Mouse (Mus musculus): ENCODE results near the gene Slc25a25. TPM values are rescaled to one million over a fixed set of nuclear protein-coding genes. Genes with fewer than 3 reads are reported as not detected.

Gene Slc25a25
- total and polyA plus RNA-seq, 3 experiments = 6.6 to 10.0 (median 9.8) TPM

DNA sequence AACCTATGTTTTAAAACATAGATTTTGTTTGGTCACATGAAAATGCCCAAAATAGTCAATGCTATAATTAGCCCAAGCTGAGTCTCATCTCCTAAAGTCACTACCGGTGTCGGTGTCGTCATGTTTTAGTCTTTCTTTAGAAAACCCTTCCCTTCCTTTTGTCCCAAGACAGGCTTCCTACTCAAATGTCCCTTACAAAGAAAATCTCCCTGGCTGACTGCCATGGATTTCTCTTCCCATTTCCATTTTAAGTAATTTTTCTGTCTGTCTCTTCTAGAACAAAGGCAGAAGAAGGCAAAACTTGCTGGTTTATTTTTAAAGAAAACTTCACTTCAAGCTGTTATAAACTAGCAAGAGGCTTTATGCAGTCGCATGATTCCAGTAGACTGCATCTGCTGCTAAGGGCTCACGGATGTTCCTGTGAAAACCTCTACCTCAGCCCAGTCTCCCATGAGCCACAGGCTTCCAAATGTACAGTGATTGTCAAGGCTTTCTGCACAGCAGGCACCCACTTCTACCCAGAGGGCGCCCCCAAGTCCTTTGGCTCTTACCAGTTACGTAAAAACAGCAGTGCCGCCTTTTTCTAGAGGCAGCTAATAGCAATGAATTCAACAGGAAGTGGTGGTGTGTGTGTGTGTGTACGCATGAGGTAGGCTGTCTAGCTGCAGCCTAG, 3.8 kb downstream of the Slc25a25 start:
- in situ Hi-C loops (cut with MboI; ENCODE audit: low pct_ligation_motif_present, low pct_unique_long_range_greater_than_20kb, low sequenced_read_pairs) (no loop called here), dilution Hi-C loops (cut with MboI; ENCODE audit: extremely low pct_ligation_motif_present, extremely low pct_unique_long_range_greater_than_20kb, low sequenced_read_pairs) (no loop called here)
- Histone ChIP-seq H3K9ac (ENCODE audit: insufficient read depth, low read depth) (peak overlapping the region; percentile 70), H3K36me3 (replicated peaks in 1 of 2; ENCODE audit: control insufficient read depth in 1 of 2, insufficient read depth in 1 of 2, low read length in 1 of 2) (peaks cover 3 to 29% of the 10 kb centered on the region in 2 experiments), H3K9me3 (replicated peaks; ENCODE audit: low read length) (peaks cover 7% of the 10 kb centered on the region), H3K27ac (ENCODE audit: insufficient read depth, low read depth) (peak overlapping the region; percentile 4; the same call in 1 of the 2 replicates), H3K79me2 (replicated peaks; ENCODE audit: control insufficient read depth, extremely low read depth, insufficient read depth, poor library complexity, severe bottlenecking) (peaks cover 14% of the 10 kb centered on the region), H3K4me1 (ENCODE audit: control insufficient read depth in 1 of 2, insufficient read depth in 2 of 2) (peaks cover 13 to 36% of the 10 kb centered on the region in 2 experiments), H3K4me3 (replicated peaks in 1 of 3; ENCODE audit: low read depth in 2 of 3, low read length in 2 of 3, poor library complexity in 1 of 3) (no peak overlapping the region), H3K27me3 (replicated peaks) (no peaks in the 10 kb centered on the region), H3K4me2 (ENCODE audit: insufficient read depth, low read depth, poor library complexity, severe bottlenecking) (peak overlapping the region; percentile 96)
- TF ChIP-seq PAX5 (IDR thresholded peaks at IDR 0.05; ENCODE audit: low read length) (no peak), RCOR1 (conservative IDR thresholded peaks at IDR 0.05; ENCODE audit: low read depth, low read length) (no peak), IRF4 (IDR thresholded peaks at IDR 0.05; ENCODE audit: low read depth, low read length) (no peak), MYC (IDR thresholded peaks at IDR 0.05; ENCODE audit: low read depth, low read length) (0 out of 2 replicates have a peak, but pooled peaks have one; percentile 28), BHLHE40 (IDR thresholded peaks at IDR 0.05; ENCODE audit: low read depth, low read length) (0 out of 2 replicates have a peak, but pooled peaks have one; percentile 25), HCFC1 (IDR thresholded peaks at IDR 0.05; ENCODE audit: low read depth, low read length) (0 out of 2 replicates have a peak, but pooled peaks have one; percentile 24), MXI1 (IDR thresholded peaks at IDR 0.05; ENCODE audit: low read depth, low read length) (peak; percentile 42; the same call in 1 of the 2 replicates), TCF12 (IDR thresholded peaks at IDR 0.05; ENCODE audit: low read depth, low read length) (0 out of 2 replicates have a peak, but pooled peaks have one; percentile 43), CTCF (conservative IDR thresholded peaks at IDR 0.05 in 1 of 2, IDR thresholded peaks at IDR 0.05 in 1 of 2; ENCODE audit: low read depth in 2 of 2, low read length in 2 of 2) (0 out of 4 replicates have a peak, but pooled peaks of 1 of the 2 experiments have one; percentile 4), GABPA (IDR thresholded peaks at IDR 0.05; ENCODE audit: insufficient replicate concordance, low read depth, low read length) (no peak), USF2 (conservative IDR thresholded peaks at IDR 0.05; ENCODE audit: low read depth, low read length) (no peak), MEF2A (IDR thresholded peaks at IDR 0.05; ENCODE audit: borderline replicate concordance, low read depth, low read length) (peak; percentile 91), MAZ (IDR thresholded peaks at IDR 0.05; ENCODE audit: low read depth, low read length) (0 out of 2 replicates have a peak, but pooled peaks have one; percentile 26), SIN3A (IDR thresholded peaks at IDR 0.05; ENCODE audit: low read length) (peak; percentile 37; the same call in 1 of the 2 replicates), KAT2A (IDR thresholded peaks at IDR 0.05; ENCODE audit: insufficient replicate concordance, low read length) (no peak), CHD1 (IDR thresholded peaks at IDR 0.05; ENCODE audit: low read depth, low read length) (no peak), TBP (conservative IDR thresholded peaks at IDR 0.05; ENCODE audit: low read depth, low read length) (no peak), MAX (IDR thresholded peaks at IDR 0.05; ENCODE audit: low read length) (0 out of 2 replicates have a peak, but pooled peaks have one; percentile 22), ELF1 (IDR thresholded peaks at IDR 0.05; ENCODE audit: low read depth, low read length) (peak; percentile 60; the same call in 1 of the 2 replicates)
- no peak for DNase-seq (ENCODE audit: extremely low read depth)

DNA sequence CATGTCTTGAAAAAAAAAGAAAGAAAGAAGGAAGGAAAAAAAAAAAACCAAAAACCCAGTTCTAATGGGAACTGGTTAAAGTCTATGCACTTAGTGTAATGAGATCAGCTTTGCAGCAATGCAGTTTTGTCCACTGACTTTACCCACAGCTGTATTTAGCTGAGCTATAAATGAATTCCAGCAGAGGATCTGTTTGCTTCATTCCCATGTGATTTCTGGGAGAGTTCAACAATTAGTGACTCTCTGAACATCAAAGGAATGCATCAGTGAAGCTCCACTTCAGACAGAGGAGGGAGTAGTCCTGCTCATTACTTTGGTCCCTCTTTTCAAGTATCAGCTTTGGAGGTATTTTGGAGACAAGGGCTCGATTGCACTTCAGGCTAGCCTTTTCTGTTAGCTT, 5.7 kb downstream of the Slc25a25 start:
- TF ChIP-seq MAZ (IDR thresholded peaks at IDR 0.05; ENCODE audit: low read depth, low read length) (no peak), MYC (IDR thresholded peaks at IDR 0.05; ENCODE audit: low read depth, low read length) (no peak)
- in situ Hi-C loops (cut with MboI; ENCODE audit: low pct_ligation_motif_present, low pct_unique_long_range_greater_than_20kb, low sequenced_read_pairs) (no loop called here), dilution Hi-C loops (cut with MboI; ENCODE audit: extremely low pct_ligation_motif_present, extremely low pct_unique_long_range_greater_than_20kb, low sequenced_read_pairs) (no loop called here)
- H3K27me3 ChIP-seq (replicated peaks) = no peaks in the 10 kb centered on the region
- no peak for DNase-seq (ENCODE audit: extremely low read depth)
- peaks cover 13 to 43% of the 10 kb centered on the region in 2 experiments for H3K4me1 ChIP-seq (ENCODE audit: control insufficient read depth in 1 of 2, insufficient read depth in 2 of 2)
- no peak overlapping the region for H3K27ac ChIP-seq (ENCODE audit: insufficient read depth, low read depth)
- peaks cover 7% of the 10 kb centered on the region for H3K9me3 ChIP-seq (replicated peaks; ENCODE audit: low read length)
- no peak overlapping the region for H3K4me2 ChIP-seq (ENCODE audit: insufficient read depth, low read depth, poor library complexity, severe bottlenecking)
- H3K4me3 ChIP-seq (replicated peaks in 1 of 3; ENCODE audit: low read depth in 2 of 3, low read length in 2 of 3, poor library complexity in 1 of 3) = no peak overlapping the region
- no peak overlapping the region for H3K9ac ChIP-seq (ENCODE audit: insufficient read depth, low read depth)
- H3K36me3 ChIP-seq (replicated peaks in 1 of 2; ENCODE audit: control insufficient read depth in 1 of 2, insufficient read depth in 1 of 2, low read length in 1 of 2) = peaks cover 3 to 38% of the 10 kb centered on the region in 2 experiments
- peaks cover 16% of the 10 kb centered on the region for H3K79me2 ChIP-seq (replicated peaks; ENCODE audit: control insufficient read depth, extremely low read depth, insufficient read depth, poor library complexity, severe bottlenecking)
